Mouse (Mus musculus) olfactory bulb, adult 2 months (tissue): Measurements from ENCODE around the gene Znhit2. TPM values are rescaled to one million over a fixed set of nuclear protein-coding genes. Genes with fewer than 3 reads are reported as not detected.

ENCODE experiments used
- H3K27ac ChIP-seq: fragments of 200-500 bp; 2 replicates; pipeline ENCODE4 v1.5.1; 2012; ENCODE audit warnings: low read depth, low read length; ENCODE audit not compliant: insufficient read depth
- H3K4me1 ChIP-seq: fragments of 200-500 bp; 2 replicates; pipeline ENCODE4 v1.6.1; 2012; ENCODE audit warnings: low read length; ENCODE audit not compliant: control insufficient read depth, insufficient read depth
- H3K4me3 ChIP-seq: fragments of 200-500 bp; 2 replicates; pipeline ENCODE4 v1.5.1; 2012; ENCODE audit warnings: mild to moderate bottlenecking, low read depth, low read length, moderate library complexity; ENCODE audit not compliant: insufficient read depth
- CTCF ChIP-seq: fragments of 200-500 bp; IDR thresholded peaks from 2 replicates; pipeline ENCODE4 v1.5.1; 2012; ENCODE audit warnings: low read depth, mild to moderate bottlenecking, low read length, moderate library complexity; ENCODE audit not compliant: insufficient read depth
- POLR2A ChIP-seq: fragments of 200-500 bp; IDR thresholded peaks from 2 replicates; pipeline ENCODE4 v1.6.1; 2012; ENCODE audit warnings: mild to moderate bottlenecking, low read depth, low read length, moderate library complexity; ENCODE audit not compliant: insufficient read depth
- WGBS: fragments of 180-500 bp; shearing (Covaris S2); methylation state at CpG from one replicate; pipeline ENCODE4 v1.1.7; 2018; 5-methylcytosine and 5-hydroxymethylcytosine counted together
- polyA plus RNA-seq: library from polyadenylated mRNA; stranded (reverse); fragments of >200 nt; gene quantifications from 2 replicates; pipeline ENCODE4 v1.2.4, GENCODE M21; 2012; ENCODE audit warnings: low replicate concordance; ENCODE audit not compliant: missing spikeins, insufficient read depth, insufficient read length

Znhit2 gene
- polyA plus RNA-seq, 1 experiment, result not detected

- H3K27ac ChIP-seq, result no peak within 1 kb of the TSS
- H3K4me1 ChIP-seq, result peaks cover 11% of the 10 kb centered on the region
- under 1% methylated on average over 58 of the region's 58 CpGs for WGBS
- TF ChIP-seq POLR2A (no peak), CTCF (no peak)
- H3K4me3 ChIP-seq, result peak within 1 kb of the TSS; percentile 56
Observed at GRCm38 (mm10) chr19:6084478-6085248, 23.7 kb downstream of the Znhit2 start, which contains the start of the genes Zfpl1 and Cdca5. TSS of gene Zfpl1 (minus strand) at chr19:6084956. TSS of gene Cdca5 (plus strand) at chr19:6084983.

- no peak for TF ChIP-seq CTCF
- TF ChIP-seq POLR2A, result no peak
- WGBS, result under 1% methylated on average over 17 of the region's 17 CpGs
Observed at GRCm38 (mm10) chr19:6085417-6085879, 24.5 kb downstream of the Znhit2 start.

GRCm38 (mm10) chr19:6088841-6089240 lies 27.8 kb downstream of the Znhit2 start:
- no peak for TF ChIP-seq POLR2A
- no peak for TF ChIP-seq CTCF

More at GRCm38 (mm10) chr19:6085417-6085879, 24.5 kb downstream of the Znhit2 start:
- H3K27ac ChIP-seq, result no peak overlapping the region
- peaks cover 11% of the 10 kb centered on the region for H3K4me1 ChIP-seq
- peak overlapping the region; percentile 24; the same call in 1 of the 2 replicates for H3K4me3 ChIP-seq

GRCm38 (mm10) chr19:6094119-6094518 lies 33.1 kb downstream of the Znhit2 start, which contains the start of gene AC131692.1:
TSS of gene AC131692.1 (plus strand) at chr19:6094419.
- 89% methylated on average over 7 of the region's 7 CpGs for WGBS
- H3K4me3 ChIP-seq, result no peak within 1 kb of the TSS

More at GRCm38 (mm10) chr19:6088841-6089240, 27.8 kb downstream of the Znhit2 start:
- Histone ChIP-seq H3K27ac (no peak overlapping the region), H3K4me3 (no peak overlapping the region), H3K4me1 (peaks cover 8% of the 10 kb centered on the region)
- 94% methylated on average over 13 of the region's 13 CpGs for WGBS

GRCm38 (mm10) chr19:6097847-6098246 lies 36.9 kb downstream of the Znhit2 start:
- 92% methylated on average over 3 of the region's 3 CpGs for WGBS
- H3K27ac ChIP-seq, result no peak overlapping the region
- H3K4me3 ChIP-seq, result no peak overlapping the region
- TF ChIP-seq POLR2A (no peak), CTCF (no peak)
- H3K4me1 ChIP-seq, result no peaks in the 10 kb centered on the region

More at GRCm38 (mm10) chr19:6094119-6094518, 33.1 kb downstream of the Znhit2 start, which contains the start of gene AC131692.1:
- TF ChIP-seq CTCF (no peak), POLR2A (no peak)
- Histone ChIP-seq H3K27ac (no peak within 1 kb of the TSS), H3K4me1 (no peaks in the 10 kb centered on the region)

GRCm38 (mm10) chr19:6101186-6101585 lies 40.2 kb downstream of the Znhit2 start:
- 74% methylated on average over 6 of the region's 6 CpGs for WGBS
- Histone ChIP-seq H3K4me3 (no peak overlapping the region), H3K4me1 (no peaks in the 10 kb centered on the region), H3K27ac (no peak overlapping the region)
- TF ChIP-seq POLR2A, result no peak
- TF ChIP-seq CTCF, result no peak

GRCm38 (mm10) chr19:6102169-6102853 lies 41.3 kb downstream of the Znhit2 start:
- WGBS, result 84% methylated on average over 6 of the region's 6 CpGs
- no peak for TF ChIP-seq CTCF
- no peak for TF ChIP-seq POLR2A
- no peaks in the 10 kb centered on the region for H3K4me1 ChIP-seq
- no peak overlapping the region for H3K4me3 ChIP-seq
- no peak overlapping the region for H3K27ac ChIP-seq

GRCm38 (mm10) chr19:6104476-6104875 lies 43.5 kb downstream of the Znhit2 start:
- TF ChIP-seq CTCF (no peak), POLR2A (no peak)
- no peaks in the 10 kb centered on the region for H3K4me1 ChIP-seq
- no peak overlapping the region for H3K27ac ChIP-seq
- WGBS, result 85% methylated on average over 4 of the region's 4 CpGs
- H3K4me3 ChIP-seq, result no peak overlapping the region

- no peak for TF ChIP-seq POLR2A
- TF ChIP-seq CTCF, result no peak
- Histone ChIP-seq H3K4me3 (no peak within 1 kb of the TSS), H3K4me1 (no peaks in the 10 kb centered on the region), H3K27ac (no peak within 1 kb of the TSS)
- 93% methylated on average over 7 of the region's 7 CpGs for WGBS
Observed at GRCm38 (mm10) chr19:6105586-6105985, 44.6 kb downstream of the Znhit2 start, which contains the start of gene Naaladl1. TSS of gene Naaladl1 (plus strand) at chr19:6105782.

Other genes starting within 250 kb of the Znhit2 start
- not detected in 2 replicates for gene Frmd8, start 185.9 kb upstream of the Znhit2 start, polyA plus RNA-seq
- gene Slc25a45, start 183.4 kb upstream of the Znhit2 start, polyA plus RNA-seq, result not detected in 2 replicates
- gene Tigd3, start 167.0 kb upstream of the Znhit2 start, polyA plus RNA-seq, result not detected in 2 replicates
- not detected in 2 replicates for gene Dpf2, start 148.2 kb upstream of the Znhit2 start, polyA plus RNA-seq
- not detected in 2 replicates for gene Cdc42ep2, start 136.4 kb upstream of the Znhit2 start, polyA plus RNA-seq
- gene Pola2, start 97.0 kb upstream of the Znhit2 start, polyA plus RNA-seq, result not detected in 2 replicates
- not detected in 2 replicates for gene Slc22a20, start 75.0 kb upstream of the Znhit2 start, polyA plus RNA-seq
- gene Capn1, start 45.3 kb upstream of the Znhit2 start, polyA plus RNA-seq, result not detected in 2 replicates
- gene Syvn1, start 14.6 kb upstream of the Znhit2 start, polyA plus RNA-seq, result not detected in 2 replicates
- gene Mrpl49, start 3.4 kb upstream of the Znhit2 start, polyA plus RNA-seq, result not detected in 2 replicates
- gene Fau, start 3.3 kb upstream of the Znhit2 start, polyA plus RNA-seq, result 1,126 and 1,387 TPM in 2 replicates
- not detected in 2 replicates for gene Tm7sf2, start 7.2 kb downstream of the Znhit2 start, polyA plus RNA-seq
- gene Vps51, start 16.0 kb downstream of the Znhit2 start, polyA plus RNA-seq, result not detected in 2 replicates
- not detected in 2 replicates for gene Tmem262, start 18.8 kb downstream of the Znhit2 start, polyA plus RNA-seq
- not detected in 2 replicates for gene Gm28374, start 21.1 kb downstream of the Znhit2 start, polyA plus RNA-seq
- gene Zfpl1, start 23.8 kb downstream of the Znhit2 start, polyA plus RNA-seq, result not detected in 2 replicates
- gene Cdca5, start 23.8 kb downstream of the Znhit2 start, polyA plus RNA-seq, result not detected in 2 replicates
- gene AC131692.1, start 33.2 kb downstream of the Znhit2 start, polyA plus RNA-seq, result not detected in 2 replicates
- not detected in 2 replicates for gene Naaladl1, start 44.6 kb downstream of the Znhit2 start, polyA plus RNA-seq
- not detected in 2 replicates for gene Sac3d1, start 57.5 kb downstream of the Znhit2 start, polyA plus RNA-seq
- not detected in 2 replicates for gene Snx15, start 67.1 kb downstream of the Znhit2 start, polyA plus RNA-seq
- gene Batf2, start 79.8 kb downstream of the Znhit2 start, polyA plus RNA-seq, result not detected in 2 replicates
- gene Arl2, start 80.4 kb downstream of the Znhit2 start, polyA plus RNA-seq, result not detected in 2 replicates
- gene Majin, start 123.2 kb downstream of the Znhit2 start, polyA plus RNA-seq, result not detected in 2 replicates
- not detected in 2 replicates for gene Gpha2, start 165.2 kb downstream of the Znhit2 start, polyA plus RNA-seq
- gene Ppp2r5b, start 174.7 kb downstream of the Znhit2 start, polyA plus RNA-seq, result not detected in 2 replicates
- gene Atg2a, start 180.5 kb downstream of the Znhit2 start, polyA plus RNA-seq, result not detected in 2 replicates
- not detected in 2 replicates for gene Ehd1, start 215.5 kb downstream of the Znhit2 start, polyA plus RNA-seq
- not detected in 2 replicates for gene Cdc42bpg, start 245.3 kb downstream of the Znhit2 start, polyA plus RNA-seq